ENCODE assay signal across 8 mouse cellular contexts in the genomic region with DNA sequence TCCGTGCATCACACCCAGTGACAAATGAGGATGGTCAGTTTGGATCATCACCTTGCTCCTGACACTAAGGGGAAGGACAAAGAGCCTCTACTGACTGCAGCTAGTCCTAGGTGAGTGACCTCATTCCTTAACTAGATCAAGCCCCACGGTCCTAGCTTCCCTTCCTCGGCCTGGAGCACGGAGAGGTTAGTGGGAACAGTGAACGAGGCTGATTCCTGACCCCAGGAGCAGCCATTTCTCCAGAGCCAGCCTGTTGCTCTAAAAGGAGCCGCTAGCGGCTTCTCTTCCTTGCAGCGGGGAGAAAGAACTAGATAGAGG. TPM values are rescaled to one million over a fixed set of nuclear protein-coding genes. Genes with fewer than 3 reads are reported as not detected.
DNase-seq lines count a peak whose midpoint lies in the region; ATAC-seq lines count a peak whose summit lies in the region.

No protein-coding gene starts in this region.

- H3K4me1 ChIP-seq in kidney, embryonic 15.5 days: peaks cover 26% of the 10 kb centered on the region
- H3K4me1 ChIP-seq in forebrain, embryonic 15.5 days: peaks cover 25% of the 10 kb centered on the region

- peak overlapping the region; percentile 94 for H3K9ac ChIP-seq in kidney, embryonic 15.5 days
- peak overlapping the region; percentile 94 for H3K9ac ChIP-seq in forebrain, embryonic 15.5 days (replicated peaks)

- 13% methylated on average over 8 of the region's 8 CpGs for WGBS in kidney, embryonic 15.5 days
- 14% methylated on average over 8 of the region's 8 CpGs for WGBS in forebrain, embryonic 15.5 days
- 25% methylated on average over 8 of the region's 8 CpGs for WGBS in macrophage (ENCODE audit: missing documents)

- no peaks in the 10 kb centered on the region for H3K27me3 ChIP-seq in kidney, embryonic 15.5 days
- H3K27me3 ChIP-seq in forebrain, embryonic 15.5 days: no peaks in the 10 kb centered on the region

- peak overlapping the region; percentile 89 for H3K4me2 ChIP-seq in kidney, embryonic 15.5 days
- peak overlapping the region; percentile 74 for H3K4me2 ChIP-seq in forebrain, embryonic 15.5 days (replicated peaks)

- H3K36me3 ChIP-seq in kidney, embryonic 15.5 days: peaks cover 43% of the 10 kb centered on the region
- H3K36me3 ChIP-seq in forebrain, embryonic 15.5 days: peaks cover 42% of the 10 kb centered on the region
- H3K36me3 ChIP-seq in macrophage (ENCODE audit: inconsistent target): peaks cover 44% of the 10 kb centered on the region

- peaks cover 71% of the 10 kb centered on the region for H3K79me2 ChIP-seq in macrophage (ENCODE audit: inconsistent target)

- peak overlapping the region; percentile 92 for H3K27ac ChIP-seq in kidney, embryonic 15.5 days
- peak overlapping the region; percentile 91 for H3K27ac ChIP-seq in forebrain, embryonic 15.5 days (replicated peaks)
- peak overlapping the region; percentile 90 for H3K27ac ChIP-seq in macrophage

- no peak for DNase-seq in kidney, postnatal 10 days
- peak; percentile 64 for DNase-seq in MN1 (ENCODE audit: low spot score)
- DNase-seq in adrenal gland, adult (ENCODE audit: inconsistent age in 2 of 2, low spot score in 1 of 2): no peak
- DNase-seq in spleen, postnatal 14 days (ENCODE audit: low spot score in 2 of 2): no peak
- no peak for DNase-seq in urinary bladder, postnatal 14 days (ENCODE audit: low spot score)

- H3K4me3 ChIP-seq in kidney, embryonic 15.5 days (replicated peaks): peak overlapping the region; percentile 83
- H3K4me3 ChIP-seq in forebrain, embryonic 15.5 days: peak overlapping the region; percentile 89
- peak overlapping the region; percentile 94 for H3K4me3 ChIP-seq in macrophage (ENCODE audit: inconsistent target)

- no peaks in the 10 kb centered on the region for H3K9me3 ChIP-seq in kidney, embryonic 15.5 days (replicated peaks)
- no peaks in the 10 kb centered on the region for H3K9me3 ChIP-seq in forebrain, embryonic 15.5 days

- no peak for ATAC-seq in kidney, embryonic 15.5 days (replicated peaks; ENCODE audit: low FRiP score)
- ATAC-seq in forebrain, embryonic 15.5 days (replicated peaks): no peak

RNA-seq across cellular contexts. Expression of a gene that starts 2.9 kb away (rescaled TPM):
- polyA plus RNA-seq in kidney, embryonic 15.5 days (2015; fragmentation: Nextera tagmentation; extraction: Ambion mirVana): 19.5 and 33.2 TPM in 2 replicates
- 1.7 and 2.2 TPM in 2 replicates for polyA plus RNA-seq in forebrain, embryonic 15.5 days (2015; fragmentation: Nextera tagmentation; extraction: Ambion mirVana)
- 10 to 100 TPM in 1 of 26 experiments, 1 to 10 TPM in 25; 1.2 to 10.1 (median 6.3) TPM for total RNA-seq in macrophage (2018; cell fraction: chromatin; rRNA removed)
- 1 to 10 TPM in 24 of 26 experiments, under 1 TPM in 2; 0.89 to 3.3 (median 1.7) TPM for total RNA-seq in macrophage (2018; cell fraction: cytosol; rRNA removed)
- total RNA-seq in macrophage (2018; cell fraction: nucleus; rRNA removed): 10 to 100 TPM in 1 of 26 experiments, 1 to 10 TPM in 23, not detected in 2; 1.5 to 12.4 (median 3.9) TPM
- 0.50 to 1.8 TPM (median 0.95 TPM) in 3 replicates for polyA plus RNA-seq in macrophage (2018)

RNA-seq across cellular contexts. Expression of a gene that starts 11.5 kb away (rescaled TPM):
- polyA plus RNA-seq in kidney, embryonic 15.5 days (2015; fragmentation: Nextera tagmentation; extraction: Ambion mirVana): 351 and 428 TPM in 2 replicates
- 339 and 356 TPM in 2 replicates for polyA plus RNA-seq in forebrain, embryonic 15.5 days (2015; fragmentation: Nextera tagmentation; extraction: Ambion mirVana)
- total RNA-seq in macrophage (2018; cell fraction: chromatin; rRNA removed): 1,000 to 10,000 TPM in 24 of 26 experiments, 100 to 1,000 TPM in 2; 665 to 2,090 (median 1,583) TPM
- 100 to 1,000 TPM; 112 to 253 (median 171) TPM for total RNA-seq in macrophage (2018; cell fraction: cytosol; rRNA removed)
- 1,000 to 10,000 TPM in 7 of 26 experiments, 100 to 1,000 TPM in 19; 420 to 1,439 (median 890) TPM for total RNA-seq in macrophage (2018; cell fraction: nucleus; rRNA removed)
- polyA plus RNA-seq in macrophage (2018): 163 to 251 TPM (median 201 TPM) in 3 replicates

RNA-seq across cellular contexts. Expression of a gene that starts 12.5 kb away (rescaled TPM):
- 3.7 and 3.8 TPM in 2 replicates for polyA plus RNA-seq in kidney, embryonic 15.5 days (2015; fragmentation: Nextera tagmentation; extraction: Ambion mirVana)
- 0.53 and 0.61 TPM in 2 replicates for polyA plus RNA-seq in forebrain, embryonic 15.5 days (2015; fragmentation: Nextera tagmentation; extraction: Ambion mirVana)
- 1 to 10 TPM in 3 of 26 experiments, under 1 TPM in 12, not detected in 11; 0.16 to 1.7 (median 0.55) TPM for total RNA-seq in macrophage (2018; cell fraction: chromatin; rRNA removed)
- total RNA-seq in macrophage (2018; cell fraction: cytosol; rRNA removed): under 1 TPM in 18 of 26 experiments, not detected in 8; 0.04 to 0.38 (median 0.11) TPM
- 1 to 10 TPM in 1 of 26 experiments, under 1 TPM in 18, not detected in 7; 0.22 to 1.3 (median 0.37) TPM for total RNA-seq in macrophage (2018; cell fraction: nucleus; rRNA removed)
- not detected in 3 replicates for polyA plus RNA-seq in macrophage (2018)

RNA-seq across cellular contexts. Expression of a gene that starts 36.8 kb away (rescaled TPM):
- polyA plus RNA-seq in kidney, embryonic 15.5 days (2015; fragmentation: Nextera tagmentation; extraction: Ambion mirVana): 32.6 and 40.6 TPM in 2 replicates
- 12.9 and 19.0 TPM in 2 replicates for polyA plus RNA-seq in forebrain, embryonic 15.5 days (2015; fragmentation: Nextera tagmentation; extraction: Ambion mirVana)
- 1,000 to 10,000 TPM in 23 of 26 experiments, 100 to 1,000 TPM in 3; 175 to 4,782 (median 2,271) TPM for total RNA-seq in macrophage (2018; cell fraction: chromatin; rRNA removed)
- 100 to 1,000 TPM in 25 of 26 experiments, 10 to 100 TPM in 1; 91.4 to 838 (median 312) TPM for total RNA-seq in macrophage (2018; cell fraction: cytosol; rRNA removed)
- total RNA-seq in macrophage (2018; cell fraction: nucleus; rRNA removed): 1,000 to 10,000 TPM in 14 of 26 experiments, 100 to 1,000 TPM in 12; 325 to 5,560 (median 1,024) TPM
- 241 to 829 TPM (median 623 TPM) in 3 replicates for polyA plus RNA-seq in macrophage (2018)

RNA-seq across cellular contexts. Expression of a gene that starts 45.9 kb away (rescaled TPM):
- 12.6 and 13.3 TPM in 2 replicates for polyA plus RNA-seq in kidney, embryonic 15.5 days (2015; fragmentation: Nextera tagmentation; extraction: Ambion mirVana)
- 11.9 and 13.1 TPM in 2 replicates for polyA plus RNA-seq in forebrain, embryonic 15.5 days (2015; fragmentation: Nextera tagmentation; extraction: Ambion mirVana)
- total RNA-seq in macrophage (2018; cell fraction: chromatin; rRNA removed): 10 to 100 TPM in 5 of 26 experiments, 1 to 10 TPM in 20, under 1 TPM in 1; 0.71 to 18.9 (median 6.1) TPM
- 1 to 10 TPM; 3.3 to 8.1 (median 4.7) TPM for total RNA-seq in macrophage (2018; cell fraction: cytosol; rRNA removed)
- total RNA-seq in macrophage (2018; cell fraction: nucleus; rRNA removed): 10 to 100 TPM in 2 of 26 experiments, 1 to 10 TPM in 24; 1.6 to 11.8 (median 5.3) TPM
- polyA plus RNA-seq in macrophage (2018): 4.8 to 7.5 TPM (median 6.3 TPM) in 3 replicates
